Mouse (Mus musculus) layer of hippocampus, postnatal 36 days (tissue): ENCODE measurements around the gene Nhp2. TPM values are rescaled to one million over a fixed set of nuclear protein-coding genes. Genes with fewer than 3 reads are reported as not detected.

ENCODE experiments used
- DNase-seq, 2 experiments: peaks; one replicate each; pipeline ENCODE4 v3.0.0; 2022
- total RNA-seq, 2 experiments: library from RNA; stranded (reverse); gene quantifications; 2 replicates each; pipeline ENCODE4 v1.2.3; 2021

The Nhp2 gene
- total RNA-seq: 10 to 100 TPM; 41.8 to 45.5 TPM

DNA sequence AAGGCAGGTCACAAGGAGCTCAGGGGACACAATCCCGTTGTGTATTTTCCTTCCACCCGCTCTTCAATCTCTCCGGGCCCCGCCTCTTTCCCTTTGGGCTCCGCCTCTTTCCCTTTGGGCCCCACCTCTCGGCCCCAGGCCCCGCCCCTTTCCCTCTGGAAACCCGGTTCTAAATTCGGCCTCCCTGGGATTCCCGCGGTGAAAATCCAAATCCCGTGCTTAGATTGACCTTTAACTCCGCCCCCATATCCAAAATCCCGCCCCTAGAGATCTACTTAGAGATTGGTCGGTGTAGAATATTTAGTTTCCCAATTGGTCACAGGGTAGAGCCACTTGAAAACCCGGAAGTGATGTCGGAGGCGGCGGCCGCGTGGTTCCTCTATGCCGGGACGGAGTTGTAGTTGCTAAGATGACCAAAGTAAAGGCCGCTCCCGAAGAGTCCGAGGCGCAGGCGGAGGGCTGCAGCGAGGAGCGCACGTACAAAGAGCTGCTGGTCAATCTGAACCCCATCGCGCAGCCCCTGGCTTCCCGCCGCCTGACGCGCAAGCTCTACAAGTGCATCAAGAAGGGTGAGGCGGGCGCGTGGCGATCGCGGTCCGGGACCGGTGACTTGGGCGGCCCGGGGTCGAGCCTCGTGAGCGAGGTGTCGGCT, at the start of gene Nhp2:
Nhp2 (plus strand) TSS at position 327 of the 652 bp plus-strand sequence.
- peak; percentile 86 to 88 for DNase-seq

DNA sequence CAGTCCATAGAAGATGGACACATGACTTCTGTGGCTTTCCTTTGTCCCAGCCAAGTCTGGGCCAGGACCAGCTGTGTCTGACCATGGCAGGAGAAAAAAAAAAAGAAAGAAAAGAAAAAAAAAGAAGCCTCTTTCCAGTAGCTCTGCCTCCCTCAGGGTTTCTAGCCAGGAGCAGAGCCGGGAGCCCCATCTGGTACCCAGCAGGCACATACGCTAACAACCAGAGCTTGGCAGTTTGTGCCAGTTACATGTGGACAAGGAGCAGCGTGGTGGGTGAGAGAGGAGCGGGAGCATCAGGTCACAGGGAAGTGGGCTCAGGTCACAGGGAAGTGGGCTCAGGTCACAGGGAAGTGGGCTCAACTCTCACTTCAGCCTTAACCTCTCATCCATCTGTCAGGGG, 43.1 kb upstream of the Nhp2 start:
- DNase-seq: peak in 1 of 2 experiments; percentile 37

DNA sequence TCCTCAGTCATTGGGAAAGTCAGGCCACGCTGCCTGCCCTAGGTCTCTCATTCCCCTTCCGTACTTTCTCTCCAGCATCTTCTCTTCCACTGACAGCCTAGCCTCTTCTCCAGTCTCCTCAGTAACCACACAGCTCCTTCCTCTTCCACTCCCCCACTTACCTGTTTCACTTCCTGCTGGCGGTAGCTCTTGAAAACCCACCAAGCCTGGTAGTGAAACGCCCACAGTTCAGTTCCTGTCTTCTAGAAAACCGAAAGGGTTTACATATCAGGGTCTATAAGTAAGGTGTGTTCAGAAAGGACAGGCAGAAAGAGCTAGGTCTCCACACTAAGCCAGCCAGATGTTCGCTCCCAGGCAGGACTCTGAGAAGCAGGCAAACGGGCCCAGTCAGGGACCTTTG, 41.9 kb upstream of the Nhp2 start:
- no peak for DNase-seq

DNA sequence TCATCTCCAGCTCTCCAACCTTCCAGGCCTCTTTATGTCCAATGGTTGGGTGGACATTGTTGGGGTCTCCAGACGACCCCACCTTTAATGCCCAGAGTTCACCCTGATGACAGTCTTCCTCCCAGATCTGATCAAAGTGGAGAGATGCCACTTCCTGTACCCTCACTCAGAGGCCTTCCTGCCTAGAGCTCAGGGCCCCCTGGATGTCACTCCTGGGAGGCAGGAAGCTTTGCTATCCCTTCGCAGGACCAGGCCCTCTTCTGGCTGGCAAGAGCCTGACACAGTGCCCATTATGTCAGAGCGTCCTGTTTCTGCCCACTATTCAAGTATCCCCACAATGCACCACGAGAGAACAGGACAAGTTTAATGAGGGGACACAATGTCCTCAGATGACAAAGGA, 40.5 kb upstream of the Nhp2 start:
- no peak for DNase-seq

DNA sequence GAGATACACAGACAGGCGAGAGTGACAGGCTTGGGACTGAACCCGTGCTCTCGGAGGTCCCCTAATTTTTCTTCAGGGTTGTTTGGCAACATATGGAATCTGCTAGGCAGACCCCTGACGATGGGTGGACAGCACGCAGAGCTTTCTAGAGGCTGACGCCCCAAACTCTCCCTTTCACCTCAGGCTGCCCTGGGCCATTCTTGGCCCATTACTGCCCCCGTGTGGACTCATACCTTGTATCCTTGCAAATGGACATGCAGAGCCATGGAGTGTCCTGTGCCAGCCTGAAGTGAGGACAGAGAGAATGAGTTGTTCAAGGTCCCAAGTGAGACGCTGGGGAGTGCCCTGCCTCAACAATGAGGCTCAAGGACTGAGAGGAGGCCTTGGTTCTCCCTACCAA, 36.8 kb upstream of the Nhp2 start:
- DNase-seq: peak in 1 of 2 experiments; percentile 36

DNA sequence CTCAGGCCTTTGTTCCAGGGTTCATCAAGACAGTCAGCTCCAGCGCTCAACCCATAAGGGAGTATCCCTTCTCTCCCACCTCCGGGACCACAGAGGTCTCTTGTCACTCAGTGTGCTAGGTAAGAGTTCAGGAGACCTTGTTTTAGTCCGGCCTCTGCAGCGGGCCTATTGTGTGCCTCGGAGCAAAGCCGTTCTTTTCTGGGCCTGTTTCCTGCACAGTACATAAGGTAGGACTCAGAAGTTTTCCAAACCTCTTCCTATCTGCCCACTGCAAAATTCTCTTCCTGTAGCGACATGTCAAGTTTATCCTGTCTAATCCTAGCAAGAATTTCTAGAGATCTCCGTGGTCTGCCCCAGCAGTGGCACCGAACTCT, 35.5 kb upstream of the Nhp2 start:
- no peak for DNase-seq

DNA sequence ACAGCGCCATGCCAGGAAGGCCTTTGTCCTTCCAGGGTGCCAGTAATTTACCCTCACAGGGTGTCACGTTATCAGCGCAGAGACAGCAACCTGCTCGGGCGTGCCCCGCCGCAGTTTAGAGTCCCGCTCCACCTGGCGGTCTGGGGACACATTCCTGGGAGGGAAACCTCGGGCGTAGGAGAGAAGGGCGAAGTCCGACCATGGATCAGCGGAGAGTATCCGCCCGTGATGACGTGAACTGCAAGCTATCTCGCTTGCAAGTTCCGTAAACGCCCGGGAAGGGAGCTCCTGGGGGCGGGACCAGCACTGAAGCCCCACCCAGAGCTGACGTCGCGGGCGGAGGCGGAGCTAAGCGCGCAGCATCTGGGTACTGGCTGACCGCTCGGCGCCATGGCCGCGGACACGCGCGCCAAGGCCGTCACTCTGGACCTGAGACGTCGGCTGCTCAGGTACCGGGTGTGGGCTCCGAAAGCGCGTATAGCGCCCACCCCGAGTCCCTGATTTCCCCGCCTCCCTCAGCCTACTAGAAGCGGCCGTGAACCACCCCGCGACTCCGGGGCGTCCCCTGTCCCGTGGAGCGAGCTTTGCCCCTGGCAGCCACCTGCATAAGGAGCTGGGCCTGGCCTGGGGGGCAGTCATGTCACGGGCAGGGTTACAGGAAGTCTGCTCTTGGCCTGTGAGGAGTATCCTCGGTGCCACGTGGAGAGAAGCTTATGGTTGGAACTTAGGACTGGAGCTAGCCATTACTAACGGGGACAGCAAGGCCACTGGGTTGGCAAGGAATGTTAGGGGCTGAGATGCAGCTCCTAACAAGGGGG, 34.9 kb upstream of the Nhp2 start, which contains the start of gene Phykpl:
Phykpl (plus strand) TSS at position 327 of the 818 bp plus-strand sequence.
- DNase-seq: peak; percentile 94 to 95

DNA sequence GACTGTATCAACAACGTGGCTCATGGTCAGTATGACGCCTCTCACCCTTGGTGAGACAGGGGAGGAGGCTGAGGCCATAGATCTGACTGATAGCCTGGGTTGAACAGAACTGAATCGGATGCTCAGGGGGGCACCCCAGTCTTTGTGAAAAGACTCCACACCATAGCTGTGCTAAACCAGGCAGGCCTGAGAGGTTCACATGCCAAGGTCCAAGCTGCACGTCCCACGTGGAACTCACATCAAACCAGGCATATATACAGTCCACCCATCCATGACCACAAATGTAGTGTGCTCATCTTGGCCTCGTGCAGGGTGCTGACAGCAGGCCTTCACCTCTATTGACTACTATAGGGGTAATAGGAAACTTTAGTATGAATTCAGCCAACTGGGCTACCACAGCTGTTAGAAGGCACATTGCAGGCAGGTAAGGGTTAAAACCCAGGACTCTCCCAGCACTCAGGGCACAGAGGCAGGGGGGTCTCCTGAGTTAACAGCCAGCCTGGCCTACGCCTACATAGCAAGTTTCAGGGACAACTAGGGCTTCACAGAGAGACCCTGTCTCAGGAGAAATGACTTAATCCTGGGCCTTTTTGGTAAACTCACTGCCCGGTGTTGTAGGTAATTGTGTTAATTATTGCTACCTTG, 33.8 kb upstream of the Nhp2 start:
- DNase-seq: no peak

DNA sequence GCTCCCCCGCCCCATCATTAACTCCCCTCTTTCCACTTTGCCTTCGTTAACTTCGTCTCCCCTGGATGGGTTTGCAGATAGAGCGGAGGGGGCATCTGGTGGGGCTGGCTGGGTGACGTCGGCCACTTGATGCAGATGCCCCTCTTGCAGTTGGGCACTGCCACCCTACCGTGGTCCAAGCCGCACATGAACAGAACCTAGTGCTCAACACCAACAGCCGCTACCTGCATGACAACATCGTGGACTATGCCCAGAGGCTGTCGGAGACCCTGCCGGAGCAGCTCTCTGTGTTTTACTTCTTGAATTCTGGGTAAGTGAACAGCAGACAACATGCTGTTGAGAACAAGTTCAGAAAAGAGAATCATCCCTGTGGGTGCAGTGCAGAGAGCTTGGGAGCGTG, 33.1 kb upstream of the Nhp2 start:
- no peak for DNase-seq

DNA sequence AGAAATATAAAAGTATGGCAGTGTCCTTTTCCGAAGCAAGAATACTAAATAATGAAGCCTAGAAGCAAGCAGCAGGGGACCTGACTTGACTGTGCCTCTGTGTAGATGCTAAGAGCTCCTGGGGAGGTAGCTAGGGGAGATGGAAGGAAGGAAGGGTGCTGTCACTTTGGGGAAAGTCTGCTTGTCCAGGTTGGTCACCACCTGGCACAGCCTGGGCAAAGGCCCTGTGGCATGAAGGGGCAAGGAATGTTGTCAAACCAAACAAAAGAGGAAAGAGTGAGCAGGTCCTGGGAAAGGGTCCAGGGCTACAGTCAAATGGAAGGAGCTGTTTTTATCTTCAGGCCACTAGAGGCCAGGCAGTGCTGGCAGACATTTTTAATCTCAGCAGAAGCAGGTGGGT, 32.5 kb upstream of the Nhp2 start:
- no peak for DNase-seq

DNA sequence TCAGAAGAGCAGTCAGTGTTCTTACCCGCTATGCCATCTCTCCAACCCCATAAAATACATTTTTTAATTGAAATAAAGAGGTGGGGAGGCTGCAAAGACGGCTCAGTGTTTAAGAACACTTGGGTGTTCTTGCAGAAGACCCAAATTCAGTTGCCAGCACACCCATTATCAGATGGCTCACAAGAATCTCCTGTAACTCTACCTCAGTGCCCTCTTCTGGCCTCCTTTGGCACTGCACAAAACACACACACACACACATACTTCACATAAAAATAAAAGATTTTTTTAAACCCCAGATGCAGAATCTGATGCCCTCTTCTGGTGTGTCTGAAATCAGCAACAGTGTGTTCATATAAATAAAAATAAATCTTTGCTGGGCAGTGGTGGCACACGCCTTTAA, 30.7 kb upstream of the Nhp2 start:
- no peak for DNase-seq

DNA sequence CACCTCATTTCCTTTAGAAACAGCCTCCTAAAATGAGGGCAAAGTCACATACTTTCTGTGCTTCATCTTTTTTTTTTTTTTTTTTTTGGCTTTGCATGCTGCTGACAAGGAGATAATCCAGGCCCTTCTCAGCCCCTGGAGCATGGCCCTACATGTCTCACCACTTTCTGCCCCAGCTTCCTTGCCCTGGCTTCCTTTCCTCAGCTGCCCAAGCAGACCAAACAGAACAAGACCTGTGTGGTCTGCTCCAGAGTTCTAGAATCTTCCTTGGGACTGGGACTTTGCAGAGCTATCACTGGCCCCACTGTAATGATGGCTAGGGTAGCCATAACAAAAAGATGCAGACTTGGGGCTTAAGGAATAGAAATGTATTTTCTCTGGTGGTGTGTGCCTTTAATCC, 29.5 kb upstream of the Nhp2 start:
- no peak for DNase-seq

DNA sequence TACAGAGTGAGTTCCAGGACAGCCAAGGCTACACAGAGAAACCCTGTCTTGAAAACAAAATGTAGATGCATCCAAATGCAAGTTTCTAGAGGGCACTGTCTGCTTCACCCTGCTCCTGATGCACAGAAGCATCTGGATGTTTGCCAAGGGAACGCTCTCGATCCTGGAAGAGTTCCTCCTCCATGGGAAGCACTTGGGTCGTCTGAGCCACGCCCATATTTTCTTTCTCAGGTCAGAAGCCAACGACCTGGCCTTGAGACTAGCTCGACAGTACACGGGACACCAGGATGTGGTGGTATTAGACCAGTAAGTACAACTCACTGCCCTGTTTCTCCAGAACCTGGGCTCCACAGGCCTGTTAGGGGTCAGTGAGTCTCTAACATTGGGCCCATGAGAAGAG, 28.4 kb upstream of the Nhp2 start:
- no peak for DNase-seq

DNA sequence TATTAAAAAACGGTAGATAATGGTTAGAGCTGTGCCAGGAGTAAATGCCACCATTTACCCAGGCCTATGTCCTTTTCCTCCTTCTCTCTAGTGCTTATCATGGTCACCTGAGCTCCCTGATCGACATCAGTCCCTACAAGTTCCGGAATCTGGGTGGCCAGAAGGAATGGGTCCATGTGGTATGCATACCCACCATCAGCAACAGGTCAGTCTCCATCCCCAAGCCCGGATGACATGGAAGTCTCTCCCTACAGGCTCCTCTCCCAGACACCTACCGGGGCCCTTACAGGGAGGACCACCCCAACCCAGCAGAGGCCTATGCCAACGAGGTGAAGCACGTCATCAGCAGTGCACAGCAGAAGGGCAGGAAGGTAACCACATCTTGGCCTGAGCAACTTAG, 27.6 kb upstream of the Nhp2 start:
- no peak for DNase-seq

DNA sequence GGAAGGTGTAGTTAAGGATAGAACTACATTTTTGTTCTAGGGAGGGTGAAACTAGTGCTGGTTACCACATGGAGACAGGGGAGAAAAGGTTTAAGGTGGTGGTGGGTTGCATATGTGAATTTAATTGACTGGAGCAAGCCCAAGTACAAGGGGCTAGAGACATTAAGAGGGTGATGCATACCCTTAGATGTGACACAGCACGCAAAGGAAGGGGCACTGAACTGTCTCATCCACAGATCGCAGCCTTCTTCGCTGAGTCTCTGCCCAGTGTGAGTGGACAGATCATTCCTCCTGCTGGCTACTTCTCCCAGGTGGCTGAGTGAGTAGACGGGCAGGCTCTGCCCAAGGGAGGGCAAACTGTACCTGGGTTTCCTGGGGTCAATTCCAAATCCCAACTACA, 26.2 kb upstream of the Nhp2 start:
- DNase-seq: no peak

DNA sequence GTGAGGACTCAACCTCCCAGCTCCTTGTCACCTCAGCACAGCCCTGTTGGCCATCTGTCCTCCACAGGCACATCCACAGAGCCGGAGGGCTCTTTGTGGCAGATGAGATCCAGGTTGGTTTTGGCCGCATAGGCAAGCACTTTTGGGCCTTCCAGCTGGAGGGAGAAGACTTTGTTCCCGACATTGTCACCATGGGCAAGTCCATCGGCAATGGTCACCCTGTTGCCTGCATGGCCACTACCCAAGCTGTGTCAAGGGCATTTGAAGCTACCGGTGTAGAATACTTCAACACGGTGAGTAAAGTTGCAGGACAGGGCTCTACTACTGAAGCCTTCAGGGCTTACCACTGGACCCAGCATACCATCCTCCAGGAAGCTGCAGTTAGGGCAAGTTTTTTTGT, 25.7 kb upstream of the Nhp2 start:
- DNase-seq: no peak

DNA sequence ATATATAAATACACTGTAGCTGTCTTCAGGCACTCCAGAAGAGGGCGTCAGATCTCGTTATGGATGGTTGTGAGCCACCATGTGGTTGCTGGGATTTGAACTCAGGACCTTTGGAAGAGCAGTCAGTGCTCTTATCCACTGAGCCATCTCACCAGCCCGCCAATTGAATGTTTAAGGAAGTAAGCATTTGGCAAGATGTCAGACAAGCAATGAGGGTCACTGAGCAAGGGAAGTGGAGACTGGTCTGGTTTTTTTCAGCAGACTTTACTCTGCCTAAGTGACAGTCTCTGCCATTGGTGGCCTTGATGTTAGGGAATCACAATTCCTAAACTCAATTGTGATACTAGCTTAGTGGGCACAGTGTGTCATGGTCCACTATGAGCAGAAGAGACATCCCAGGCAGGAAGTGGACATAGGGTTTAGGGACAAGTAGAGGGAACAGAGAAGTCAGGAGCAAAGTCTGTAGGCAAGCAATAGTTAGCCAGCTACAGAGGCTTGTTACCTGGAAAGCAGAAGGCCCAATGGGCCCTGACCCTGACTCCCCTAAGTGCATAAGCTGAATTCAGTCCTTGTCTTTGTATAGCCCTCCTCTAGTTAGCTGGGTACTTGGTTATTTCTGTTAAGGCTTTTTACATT, 24.7 kb upstream of the Nhp2 start:
- no peak for DNase-seq

DNA sequence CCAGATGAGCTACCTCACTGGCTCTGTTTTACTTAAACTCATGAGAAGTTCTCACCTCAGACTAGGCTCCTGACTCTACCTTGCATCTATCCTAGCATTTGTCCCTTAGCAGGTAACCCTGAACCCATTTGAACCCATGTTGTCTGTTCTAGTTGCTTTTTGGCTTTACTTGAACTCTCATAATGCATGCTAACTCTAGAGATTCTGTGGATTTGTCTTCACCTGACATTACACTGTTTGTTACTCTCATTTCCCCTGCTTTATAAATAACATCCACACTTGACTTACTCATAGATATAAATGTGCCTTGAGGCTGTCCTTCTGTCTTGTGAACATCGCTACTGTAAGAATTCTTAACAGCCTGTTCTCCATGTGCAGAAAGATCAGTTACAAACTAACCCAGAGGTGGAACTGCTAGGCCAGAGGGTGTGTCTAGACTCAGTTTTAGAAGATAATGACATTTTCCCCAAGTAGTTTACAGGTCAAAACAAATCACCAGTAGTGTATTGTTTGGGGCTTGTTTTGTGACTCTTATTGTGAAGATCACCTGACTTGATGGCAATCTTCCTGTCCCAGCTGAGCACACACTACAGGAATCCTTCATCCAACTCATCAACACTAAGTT, 24.0 kb upstream of the Nhp2 start:
- no peak for DNase-seq

DNA sequence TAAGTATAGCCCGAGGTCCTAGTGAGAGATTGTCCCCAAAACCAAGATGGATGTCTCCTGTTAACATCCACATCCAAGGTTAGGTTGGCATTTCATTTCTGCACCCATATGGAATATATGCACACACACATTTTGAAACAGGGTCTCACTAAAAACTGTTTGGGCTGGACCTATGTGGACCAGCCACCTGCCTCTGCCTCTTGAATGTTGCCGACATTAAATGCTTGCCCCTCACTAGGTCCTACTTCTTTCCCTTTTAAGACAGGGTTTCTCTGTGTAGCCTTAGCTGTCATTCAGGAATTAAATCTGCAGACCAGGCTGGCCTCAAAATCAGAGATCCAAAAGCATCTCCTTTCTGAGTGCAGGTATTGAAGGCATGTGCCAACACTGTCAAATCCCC, 22.0 kb upstream of the Nhp2 start:
- no peak for DNase-seq

DNA sequence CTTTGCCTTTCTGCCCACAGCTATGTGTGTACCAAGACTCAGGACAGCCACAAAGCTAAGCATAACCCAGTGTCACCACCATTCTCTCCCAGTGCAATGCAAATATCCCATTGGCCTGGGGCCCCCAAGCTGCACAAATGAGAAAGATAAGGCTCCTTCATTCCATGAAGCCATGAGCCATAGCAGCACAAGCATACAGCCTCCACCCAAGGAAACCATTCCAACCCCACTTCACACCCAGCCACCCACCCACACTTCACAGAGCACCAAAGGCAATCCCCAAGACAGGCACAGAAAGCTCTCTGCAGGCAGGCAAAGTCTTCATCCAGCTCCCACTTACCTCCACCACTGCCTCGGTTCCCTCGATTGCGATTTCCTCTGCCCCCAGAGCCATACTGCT, 17.3 kb upstream of the Nhp2 start:
- no peak for DNase-seq

DNA sequence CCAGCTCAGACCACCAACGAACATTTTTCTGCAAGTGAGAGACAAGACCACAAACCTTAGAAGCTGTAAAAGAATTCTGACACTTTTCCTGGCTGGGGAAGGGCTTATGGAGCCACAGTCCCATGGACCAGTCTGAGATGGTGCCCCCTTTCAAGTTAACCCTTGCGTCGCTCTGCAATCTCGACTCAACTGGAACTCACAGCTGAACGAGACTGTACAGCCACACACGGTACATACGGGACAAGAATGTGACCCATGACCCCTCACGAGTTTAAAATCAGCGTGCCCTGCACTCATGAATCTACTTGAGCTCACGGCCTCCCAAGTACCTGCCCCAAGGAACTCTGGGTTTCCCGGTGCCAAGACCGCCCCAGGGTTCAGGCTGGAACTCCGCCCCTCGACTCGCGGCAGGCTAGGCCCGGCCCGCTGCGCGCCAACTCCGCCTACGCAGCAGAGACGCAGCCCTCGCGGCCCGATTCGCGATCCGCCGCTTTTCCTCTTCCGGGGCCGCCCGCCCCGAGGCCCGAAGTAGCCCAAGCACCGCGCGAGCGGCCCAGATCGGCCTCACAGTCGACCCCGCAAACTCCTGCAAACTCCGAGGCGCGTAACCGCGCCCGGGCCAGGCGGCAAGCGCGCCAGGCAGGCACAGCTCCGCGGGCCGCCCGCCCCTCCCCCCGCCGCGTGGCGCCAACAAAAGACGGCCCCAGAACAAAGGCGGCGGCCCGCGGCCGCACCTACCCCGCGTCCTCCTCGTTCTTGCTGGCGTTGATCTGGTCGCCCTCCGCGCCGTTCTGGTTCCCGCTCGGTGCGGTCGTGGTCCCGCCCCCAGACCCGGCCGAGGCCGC, 13.7 kb upstream of the Nhp2 start:
- DNase-seq: peak; percentile 76 to 82
